Mouse (Mus musculus) myocyte (in vitro differentiated cells): ENCODE measurements at regions not wholly inside any gene's neighbourhood (a gene's known extent, or its start where the extent isn't known, plus 50 kb on each side); places are given as distances from the start of the nearest gene placed in this dataset.

Experiments used
- CEBPB ChIP-seq: IDR thresholded peaks from 2 replicates; pipeline ENCODE4 v1.6.1; 2011; ENCODE audit warnings: mild to moderate bottlenecking, moderate library complexity; ENCODE audit not compliant: poor library complexity, insufficient read depth, severe bottlenecking
- E2F4 ChIP-seq: IDR thresholded peaks from one replicate; pipeline ENCODE4 v1.6.1; 2011; ENCODE audit warnings: mild to moderate bottlenecking, control low read depth, moderate library complexity; ENCODE audit not compliant: insufficient read depth
- MAX ChIP-seq: IDR thresholded peaks from one replicate; pipeline ENCODE4 v1.6.1; 2011; ENCODE audit warnings: low read depth, mild to moderate bottlenecking, control low read depth
- MYOD1 ChIP-seq, 3 experiments: IDR thresholded peaks; one replicate each; pipeline ENCODE4 v1.6.1; 2011; ENCODE audit warnings: control low read depth in 2 of 3, low read depth in 2 of 3, mild to moderate bottlenecking in 2 of 3, moderate library complexity in 1 of 3; ENCODE audit not compliant: insufficient read length in 2 of 3, control insufficient read depth in 1 of 3
- MYOG ChIP-seq, 3 experiments: IDR thresholded peaks; one replicate each; pipeline ENCODE4 v1.6.1; 2011; ENCODE audit warnings: control low read depth in 2 of 3, low read depth in 2 of 3, mild to moderate bottlenecking in 2 of 3; ENCODE audit not compliant: insufficient read length in 2 of 3, control insufficient read depth in 1 of 3, insufficient read depth in 1 of 3
- POLR2A ChIP-seq: IDR thresholded peaks from one replicate; pipeline ENCODE4 v1.6.1; 2011; ENCODE audit warnings: low read depth, mild to moderate bottlenecking, control low read depth, moderate library complexity; ENCODE audit not compliant: insufficient read length
- REST ChIP-seq: IDR thresholded peaks from one replicate; pipeline ENCODE4 v1.6.1; 2011; ENCODE audit warnings: mild to moderate bottlenecking, control low read depth, moderate library complexity; ENCODE audit not compliant: insufficient read depth, insufficient read length
- TCF12 ChIP-seq: IDR thresholded peaks from one replicate; pipeline ENCODE4 v1.6.1; 2011; ENCODE audit warnings: mild to moderate bottlenecking, control low read depth; ENCODE audit not compliant: poor library complexity, insufficient read depth, severe bottlenecking
- TCF3 ChIP-seq: IDR thresholded peaks from one replicate; pipeline ENCODE4 v1.6.1; 2011; ENCODE audit warnings: low read depth, control low read depth; ENCODE audit not compliant: insufficient read length
- USF1 ChIP-seq: IDR thresholded peaks from one replicate; pipeline ENCODE4 v1.6.1; 2011; ENCODE audit warnings: low read depth, mild to moderate bottlenecking, control low read depth, moderate library complexity

DNA sequence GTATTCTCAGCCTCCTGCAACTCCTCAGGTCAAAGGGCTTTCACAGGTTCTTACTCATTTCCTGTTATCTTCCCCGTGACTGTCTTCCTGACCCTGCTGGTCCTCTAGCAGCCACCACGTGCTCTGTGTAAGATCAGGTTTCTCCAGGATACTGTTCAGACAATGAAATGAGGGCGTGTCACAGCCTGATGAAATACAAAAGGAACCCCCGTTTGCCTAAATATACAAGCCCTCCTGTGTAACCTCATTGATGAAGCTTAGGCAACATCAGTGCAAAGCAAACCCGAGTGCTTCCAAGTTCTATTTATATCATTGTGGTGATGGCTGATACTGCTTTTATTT, 53.9 kb upstream of the Usp27x start:
- no peak for TF ChIP-seq POLR2A
- TF ChIP-seq USF1: peak; percentile 74
- peak; percentile 71 for TF ChIP-seq CEBPB
- peak; percentile 82 for TF ChIP-seq MAX
- no peak for TF ChIP-seq E2F4
- TF ChIP-seq MYOD1 (IDR thresholded peaks at IDR 0.05; ENCODE audit: control insufficient read depth in 1 of 3, insufficient read length in 2 of 3, low read depth in 2 of 3): no peak
- TF ChIP-seq MYOG (IDR thresholded peaks at IDR 0.05; ENCODE audit: control insufficient read depth in 1 of 3, insufficient read depth in 1 of 3, insufficient read length in 2 of 3, low read depth in 2 of 3): no peak
- no peak for TF ChIP-seq TCF12
- no peak for TF ChIP-seq TCF3
- no peak for TF ChIP-seq REST
